Mouse (Mus musculus): ENCODE measurements at regions not wholly inside any gene's neighbourhood (a gene's known extent, or its start where the extent isn't known, plus 50 kb on each side); places are given as distances from the start of the nearest gene placed in this dataset.

DNA sequence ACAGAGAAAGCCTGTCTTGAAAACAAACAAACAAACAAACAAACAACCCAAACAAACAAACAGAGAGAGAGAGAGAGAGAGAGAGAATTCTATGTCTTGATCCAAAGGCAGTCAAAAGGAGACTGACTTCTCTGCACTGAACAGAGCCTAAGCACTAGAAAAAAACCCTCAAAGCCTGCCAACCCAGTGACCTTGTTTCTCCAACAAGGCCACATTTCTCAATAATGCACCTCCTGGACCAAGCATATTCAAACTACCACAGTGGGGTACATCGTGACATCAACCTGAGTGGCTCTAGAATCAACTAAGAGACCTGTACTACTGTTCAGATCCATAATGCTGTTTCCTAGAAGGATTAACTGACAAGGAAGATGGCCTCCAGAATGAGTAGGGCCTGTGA, 969.0 kb upstream of the Lcorl start:
- no peaks in the 10 kb centered on the region for H3K27me3 ChIP-seq (replicated peaks; ENCODE audit: control insufficient read depth, insufficient read depth, low read length)
- WGBS, result 87% methylated on average over 1 of the region's 1 CpGs
- no peak overlapping the region for H3K27ac ChIP-seq (ENCODE audit: low read depth, low read length)
- H3K9me3 ChIP-seq (ENCODE audit: control insufficient read depth, low read length), result no peaks in the 10 kb centered on the region
- H3K4me2 ChIP-seq (ENCODE audit: low read length), result no peak overlapping the region
- H3K9ac ChIP-seq (ENCODE audit: low read depth, low read length), result no peak overlapping the region
- no peaks in the 10 kb centered on the region for H3K36me3 ChIP-seq (ENCODE audit: control insufficient read depth, insufficient read depth, low read length)
- H3K4me3 ChIP-seq (ENCODE audit: low read length), result no peak overlapping the region
- no peaks in the 10 kb centered on the region for H3K4me1 ChIP-seq (ENCODE audit: control insufficient read depth, insufficient read depth, low read depth, low read length)
- no peak for ATAC-seq

DNA sequence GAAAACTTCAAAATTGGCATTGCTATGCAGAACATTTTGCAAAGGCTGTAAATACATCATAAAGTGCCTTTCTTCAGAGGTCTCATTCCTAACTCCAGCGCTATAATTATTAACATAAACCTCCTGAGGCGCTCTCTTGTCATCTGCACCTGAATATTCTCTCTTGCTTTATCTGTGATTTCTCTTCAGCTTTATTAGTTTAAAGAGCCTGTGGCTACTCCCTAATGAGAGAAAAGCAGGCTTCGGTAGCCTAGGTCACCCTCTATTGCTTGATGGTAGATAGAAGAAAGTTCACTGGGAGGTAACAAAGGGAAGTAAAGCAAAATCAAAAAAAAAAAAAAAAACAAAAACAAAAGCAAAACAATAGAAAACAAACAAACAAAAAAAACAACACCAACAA, 967.5 kb upstream of the Lcorl start:
- Histone ChIP-seq H3K27me3 (replicated peaks; ENCODE audit: control insufficient read depth, insufficient read depth, low read length) (no peaks in the 10 kb centered on the region), H3K4me2 (ENCODE audit: low read length) (no peak overlapping the region), H3K9me3 (ENCODE audit: control insufficient read depth, low read length) (no peaks in the 10 kb centered on the region), H3K9ac (ENCODE audit: low read depth, low read length) (no peak overlapping the region), H3K4me1 (ENCODE audit: control insufficient read depth, insufficient read depth, low read depth, low read length) (no peaks in the 10 kb centered on the region), H3K4me3 (ENCODE audit: low read length) (no peak overlapping the region), H3K36me3 (ENCODE audit: control insufficient read depth, insufficient read depth, low read length) (no peaks in the 10 kb centered on the region), H3K27ac (ENCODE audit: low read depth, low read length) (no peak overlapping the region)
- 69% methylated on average over 3 of the region's 3 CpGs for whole genome bisulfite sequencing
- ATAC-seq, result no peak

GRCm38 (mm10) chr5:46795102-46795501, 937.7 kb upstream of the Lcorl start:
- ATAC-seq, result no peak
- H3K4me2 ChIP-seq (ENCODE audit: low read length), result no peak overlapping the region
- 99% methylated on average over 2 of the region's 2 CpGs for WGBS

GRCm38 (mm10) chr5:46794028-46794705, 936.8 kb upstream of the Lcorl start:
- Histone ChIP-seq H3K9me3 (ENCODE audit: control insufficient read depth, low read length) (no peaks in the 10 kb centered on the region), H3K27ac (ENCODE audit: low read depth, low read length) (no peak overlapping the region), H3K4me3 (ENCODE audit: low read length) (no peak overlapping the region), H3K4me2 (ENCODE audit: low read length) (no peak overlapping the region), H3K9ac (ENCODE audit: low read depth, low read length) (no peak overlapping the region), H3K4me1 (ENCODE audit: control insufficient read depth, insufficient read depth, low read depth, low read length) (no peaks in the 10 kb centered on the region), H3K36me3 (ENCODE audit: control insufficient read depth, insufficient read depth, low read length) (no peaks in the 10 kb centered on the region), H3K27me3 (replicated peaks; ENCODE audit: control insufficient read depth, insufficient read depth, low read length) (no peaks in the 10 kb centered on the region)
- 77% methylated on average over 7 of the region's 7 CpGs for WGBS
- ATAC-seq, result no peak

More at GRCm38 (mm10) chr5:46795102-46795501, 937.7 kb upstream of the Lcorl start:
- Histone ChIP-seq H3K27ac (ENCODE audit: low read depth, low read length) (no peak overlapping the region), H3K9ac (ENCODE audit: low read depth, low read length) (no peak overlapping the region), H3K36me3 (ENCODE audit: control insufficient read depth, insufficient read depth, low read length) (no peaks in the 10 kb centered on the region), H3K9me3 (ENCODE audit: control insufficient read depth, low read length) (no peaks in the 10 kb centered on the region), H3K4me1 (ENCODE audit: control insufficient read depth, insufficient read depth, low read depth, low read length) (no peaks in the 10 kb centered on the region), H3K4me3 (ENCODE audit: low read length) (no peak overlapping the region), H3K27me3 (replicated peaks; ENCODE audit: control insufficient read depth, insufficient read depth, low read length) (no peaks in the 10 kb centered on the region)

GRCm38 (mm10) chr5:46791051-46791450, 933.6 kb upstream of the Lcorl start:
- H3K9me3 ChIP-seq (ENCODE audit: control insufficient read depth, low read length), result no peaks in the 10 kb centered on the region
- H3K4me3 ChIP-seq (ENCODE audit: low read length), result no peak overlapping the region
- no peaks in the 10 kb centered on the region for H3K36me3 ChIP-seq (ENCODE audit: control insufficient read depth, insufficient read depth, low read length)
- no peaks in the 10 kb centered on the region for H3K4me1 ChIP-seq (ENCODE audit: control insufficient read depth, insufficient read depth, low read depth, low read length)
- no peak overlapping the region for H3K27ac ChIP-seq (ENCODE audit: low read depth, low read length)
- no peaks in the 10 kb centered on the region for H3K27me3 ChIP-seq (replicated peaks; ENCODE audit: control insufficient read depth, insufficient read depth, low read length)
- 59% methylated on average over 3 of the region's 3 CpGs for WGBS
- H3K9ac ChIP-seq (ENCODE audit: low read depth, low read length), result no peak overlapping the region; the same call in 1 of the 2 replicates
- no peak for ATAC-seq
- no peak overlapping the region for H3K4me2 ChIP-seq (ENCODE audit: low read length)

DNA sequence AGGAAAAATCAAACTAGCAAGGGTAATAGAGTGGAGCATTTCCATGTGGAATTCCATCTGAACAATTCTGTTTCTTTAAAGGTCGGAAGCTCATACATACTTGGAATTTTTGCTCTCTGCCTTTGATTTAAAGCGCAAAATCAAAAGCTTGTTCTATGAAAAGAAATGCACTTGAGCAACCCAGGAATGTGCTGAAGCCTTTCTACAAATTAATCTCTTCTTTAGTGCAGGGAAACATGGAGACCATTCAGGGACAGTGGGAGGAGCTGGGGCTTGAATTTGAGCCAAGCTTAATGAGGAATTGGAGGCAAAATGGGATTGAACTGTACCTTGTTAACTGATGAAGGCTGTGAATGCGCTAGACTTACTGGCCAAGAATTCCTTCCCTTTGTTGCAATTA, 933.1 kb upstream of the Lcorl start:
- WGBS, result 39% methylated on average over 3 of the region's 3 CpGs
- ATAC-seq, result no peak
- no peaks in the 10 kb centered on the region for H3K9me3 ChIP-seq (ENCODE audit: control insufficient read depth, low read length)

DNA sequence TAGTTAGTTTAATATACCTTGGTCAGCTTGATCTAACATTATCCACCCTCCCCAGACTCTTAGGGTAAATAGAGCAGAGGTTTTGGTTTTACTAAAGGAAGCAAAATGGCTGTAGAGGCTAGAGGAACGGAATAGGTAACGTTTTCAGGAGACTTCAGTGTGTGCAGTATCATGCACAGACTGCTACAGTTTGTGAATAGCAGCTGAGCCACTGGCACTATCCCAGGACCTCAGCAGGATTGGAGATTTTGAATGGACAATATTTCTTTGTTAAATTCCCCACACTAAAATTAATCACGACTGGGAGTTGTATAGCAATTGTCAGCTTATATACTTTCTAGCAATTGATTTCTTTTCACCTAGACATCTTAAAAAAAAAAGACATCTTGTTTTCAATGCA, 929.7 kb upstream of the Lcorl start:
- no peak for ATAC-seq
- H3K9ac ChIP-seq (ENCODE audit: low read depth, low read length), result no peak overlapping the region
- 41% methylated on average over 3 of the region's 3 CpGs for WGBS
- H3K9me3 ChIP-seq (ENCODE audit: control insufficient read depth, low read length), result no peaks in the 10 kb centered on the region
- no peak overlapping the region for H3K4me2 ChIP-seq (ENCODE audit: low read length)
- H3K36me3 ChIP-seq (ENCODE audit: control insufficient read depth, insufficient read depth, low read length), result no peaks in the 10 kb centered on the region
- no peak overlapping the region for H3K27ac ChIP-seq (ENCODE audit: low read depth, low read length)
- H3K27me3 ChIP-seq (replicated peaks; ENCODE audit: control insufficient read depth, insufficient read depth, low read length), result no peaks in the 10 kb centered on the region
- H3K4me3 ChIP-seq (ENCODE audit: low read length), result no peak overlapping the region
- H3K4me1 ChIP-seq (ENCODE audit: control insufficient read depth, insufficient read depth, low read depth, low read length), result no peaks in the 10 kb centered on the region

More for the DNA sequence above, 933.1 kb upstream of the Lcorl start:
- no peaks in the 10 kb centered on the region for H3K27me3 ChIP-seq (replicated peaks; ENCODE audit: control insufficient read depth, insufficient read depth, low read length)
- no peak overlapping the region for H3K27ac ChIP-seq (ENCODE audit: low read depth, low read length)
- no peak overlapping the region for H3K4me2 ChIP-seq (ENCODE audit: low read length)
- H3K36me3 ChIP-seq (ENCODE audit: control insufficient read depth, insufficient read depth, low read length), result no peaks in the 10 kb centered on the region
- no peak overlapping the region for H3K9ac ChIP-seq (ENCODE audit: low read depth, low read length)
- no peaks in the 10 kb centered on the region for H3K4me1 ChIP-seq (ENCODE audit: control insufficient read depth, insufficient read depth, low read depth, low read length)
- H3K4me3 ChIP-seq (ENCODE audit: low read length), result no peak overlapping the region

DNA sequence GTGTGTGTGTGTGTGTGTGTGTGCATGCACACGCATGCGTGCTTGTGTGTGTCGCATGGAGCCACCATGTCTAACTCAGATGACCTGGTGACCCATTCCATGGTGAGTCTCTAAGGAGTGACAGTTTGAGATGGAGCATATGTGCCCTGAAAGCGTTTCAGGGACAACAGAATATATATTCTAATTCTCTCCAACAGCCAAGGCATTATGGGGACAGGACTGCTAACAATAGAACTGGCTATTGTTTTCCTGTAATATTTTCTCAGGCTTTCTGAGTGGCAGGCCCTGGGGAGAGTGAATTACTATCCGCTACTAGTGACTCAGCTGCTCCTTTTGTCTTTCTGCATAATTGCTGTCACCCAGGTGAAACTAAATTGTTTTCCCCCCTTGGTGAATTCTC, 898.7 kb upstream of the Lcorl start:
- Histone ChIP-seq H3K27ac (ENCODE audit: low read depth, low read length) (no peak overlapping the region), H3K4me3 (ENCODE audit: low read length) (no peak overlapping the region), H3K36me3 (ENCODE audit: control insufficient read depth, insufficient read depth, low read length) (no peaks in the 10 kb centered on the region), H3K4me2 (ENCODE audit: low read length) (no peak overlapping the region), H3K9me3 (ENCODE audit: control insufficient read depth, low read length) (no peaks in the 10 kb centered on the region), H3K9ac (ENCODE audit: low read depth, low read length) (no peak overlapping the region), H3K27me3 (replicated peaks; ENCODE audit: control insufficient read depth, insufficient read depth, low read length) (no peaks in the 10 kb centered on the region), H3K4me1 (ENCODE audit: control insufficient read depth, insufficient read depth, low read depth, low read length) (no peaks in the 10 kb centered on the region)
- 18% methylated on average over 5 of the region's 5 CpGs for WGBS
- no peak for ATAC-seq

DNA sequence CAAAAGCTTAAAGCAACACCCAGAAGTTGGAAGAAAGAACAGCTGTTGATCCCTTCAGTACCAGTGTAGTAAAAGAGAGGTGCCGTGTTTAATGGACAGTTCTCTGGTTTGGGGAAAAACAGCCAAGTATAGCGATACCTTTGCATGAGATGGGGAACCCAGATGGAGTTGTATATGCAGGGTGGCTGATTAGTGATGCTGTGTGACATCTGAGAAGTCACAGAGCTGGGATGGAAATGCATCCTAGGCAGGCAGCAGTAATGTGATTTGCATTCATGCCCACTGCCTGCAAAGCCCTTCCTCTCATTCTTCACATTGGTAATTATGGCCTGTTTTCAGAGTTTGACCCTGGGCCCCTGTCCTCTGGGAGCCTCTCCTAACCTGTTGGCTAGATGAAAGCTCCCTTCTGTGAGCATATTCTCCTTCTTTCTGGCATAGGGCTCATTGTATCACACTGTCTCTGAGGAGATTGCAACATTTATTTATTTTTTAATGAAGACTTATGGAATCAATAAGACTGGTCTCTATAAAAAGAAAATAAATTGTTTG, 882.7 kb upstream of the Lcorl start:
- Histone ChIP-seq H3K4me1 (ENCODE audit: control insufficient read depth, insufficient read depth, low read depth, low read length) (no peaks in the 10 kb centered on the region), H3K36me3 (ENCODE audit: control insufficient read depth, insufficient read depth, low read length) (no peaks in the 10 kb centered on the region), H3K9me3 (ENCODE audit: control insufficient read depth, low read length) (no peaks in the 10 kb centered on the region), H3K27ac (ENCODE audit: low read depth, low read length) (no peak overlapping the region), H3K4me2 (ENCODE audit: low read length) (no peak overlapping the region), H3K27me3 (replicated peaks; ENCODE audit: control insufficient read depth, insufficient read depth, low read length) (no peaks in the 10 kb centered on the region), H3K4me3 (ENCODE audit: low read length) (no peak overlapping the region), H3K9ac (ENCODE audit: low read depth, low read length) (no peak overlapping the region)
- WGBS, result 75% methylated on average over 2 of the region's 2 CpGs
- ATAC-seq, result no peak

All from hindbrain, embryonic 16.5 days (tissue).